Mouse (Mus musculus): ENCODE results near the gene Crygs. TPM values are rescaled to one million over a fixed set of nuclear protein-coding genes. Genes with fewer than 3 reads are reported as not detected.

The Crygs gene
- total and polyA plus RNA-seq, 3 experiments = not detected

- no peak for DNase-seq (ENCODE audit: extremely low read depth)
- H3K27ac ChIP-seq (ENCODE audit: insufficient read depth, low read depth) = no peak overlapping the region
- dilution Hi-C loops (cut with MboI; ENCODE audit: extremely low pct_ligation_motif_present, extremely low pct_unique_long_range_greater_than_20kb, low sequenced_read_pairs) (no loop called here), in situ Hi-C loops (cut with MboI; ENCODE audit: low pct_ligation_motif_present, low pct_unique_long_range_greater_than_20kb, low sequenced_read_pairs) (no loop called here)
- no peaks in the 10 kb centered on the region for H3K4me1 ChIP-seq (ENCODE audit: control insufficient read depth in 1 of 2, insufficient read depth in 2 of 2)
- peaks cover 16 to 69% of the 10 kb centered on the region in 2 experiments for H3K36me3 ChIP-seq (replicated peaks in 1 of 2; ENCODE audit: control insufficient read depth in 1 of 2, insufficient read depth in 1 of 2, low read length in 1 of 2)
- TF ChIP-seq NRF1 (IDR thresholded peaks at IDR 0.05; ENCODE audit: low read depth, low read length) (no peak), JUND (conservative IDR thresholded peaks at IDR 0.05; ENCODE audit: low read depth, low read length) (no peak), JUN (IDR thresholded peaks at IDR 0.05; ENCODE audit: insufficient read depth, low read depth, low read length) (no peak), ZMIZ1 (IDR thresholded peaks at IDR 0.05; ENCODE audit: low read depth, low read length) (no peak), MAFK (IDR thresholded peaks at IDR 0.05; ENCODE audit: insufficient replicate concordance, low read length) (no peak), SIN3A (IDR thresholded peaks at IDR 0.05; ENCODE audit: low read length) (no peak), CHD1 (IDR thresholded peaks at IDR 0.05; ENCODE audit: low read depth, low read length) (no peak), RCOR1 (conservative IDR thresholded peaks at IDR 0.05; ENCODE audit: low read depth, low read length) (no peak), GABPA (IDR thresholded peaks at IDR 0.05; ENCODE audit: insufficient replicate concordance, low read depth, low read length) (no peak), TBP (conservative IDR thresholded peaks at IDR 0.05; ENCODE audit: low read depth, low read length) (no peak), POLR2A (IDR thresholded peaks at IDR 0.05; ENCODE audit: low read depth, low read length) (no peak), RAD21 (IDR thresholded peaks at IDR 0.05; ENCODE audit: low read depth, low read length) (no peak), E2F4 (IDR thresholded peaks at IDR 0.05; ENCODE audit: insufficient replicate concordance, low read depth, low read length) (no peak), USF2 (conservative IDR thresholded peaks at IDR 0.05; ENCODE audit: low read depth, low read length) (no peak), ZC3H11A (IDR thresholded peaks at IDR 0.05; ENCODE audit: low read depth, low read length) (no peak), BHLHE40 (IDR thresholded peaks at IDR 0.05; ENCODE audit: low read depth, low read length) (no peak), MEF2A (IDR thresholded peaks at IDR 0.05; ENCODE audit: borderline replicate concordance, low read depth, low read length) (no peak)
- no peaks in the 10 kb centered on the region for H3K79me2 ChIP-seq (replicated peaks; ENCODE audit: control insufficient read depth, extremely low read depth, insufficient read depth, poor library complexity, severe bottlenecking)
- no peaks in the 10 kb centered on the region for H3K27me3 ChIP-seq (replicated peaks)
- H3K4me2 ChIP-seq (ENCODE audit: insufficient read depth, low read depth, poor library complexity, severe bottlenecking) = no peak overlapping the region
- no peak overlapping the region for H3K9ac ChIP-seq (ENCODE audit: insufficient read depth, low read depth)
- no peak overlapping the region for H3K4me3 ChIP-seq (replicated peaks in 1 of 3; ENCODE audit: low read depth in 2 of 3, low read length in 2 of 3, poor library complexity in 1 of 3)
- H3K9me3 ChIP-seq (replicated peaks; ENCODE audit: low read length) = no peaks in the 10 kb centered on the region
These were observed 34.1 kb upstream of the Crygs start for GRCm38 (mm10) chr16:22845481-22845880.

- no peak for TF ChIP-seq PAX5 (IDR thresholded peaks at IDR 0.05; ENCODE audit: low read length)
- no peak for TF ChIP-seq IRF4 (IDR thresholded peaks at IDR 0.05; ENCODE audit: low read depth, low read length)
- TF ChIP-seq MEF2A (IDR thresholded peaks at IDR 0.05; ENCODE audit: borderline replicate concordance, low read depth, low read length) = no peak
- TF ChIP-seq ZKSCAN1 (IDR thresholded peaks at IDR 0.05; ENCODE audit: borderline replicate concordance, low read depth, low read length) = no peak
- TF ChIP-seq BHLHE40 (IDR thresholded peaks at IDR 0.05; ENCODE audit: low read depth, low read length) = no peak
- no peak for TF ChIP-seq POLR2AphosphoS2 (IDR thresholded peaks at IDR 0.05; ENCODE audit: low read depth, low read length)
- no peak for TF ChIP-seq TCF12 (IDR thresholded peaks at IDR 0.05; ENCODE audit: low read depth, low read length)
- TF ChIP-seq MAX (IDR thresholded peaks at IDR 0.05; ENCODE audit: low read length) = no peak
- TF ChIP-seq SIN3A (IDR thresholded peaks at IDR 0.05; ENCODE audit: low read length) = no peak
- no peak for TF ChIP-seq USF2 (conservative IDR thresholded peaks at IDR 0.05; ENCODE audit: low read depth, low read length)
- TF ChIP-seq MAFK (IDR thresholded peaks at IDR 0.05; ENCODE audit: insufficient replicate concordance, low read length) = no peak
- no peak for TF ChIP-seq EP300 (IDR thresholded peaks at IDR 0.05; ENCODE audit: low read length)
- no peak for TF ChIP-seq CTCF (conservative IDR thresholded peaks at IDR 0.05 in 1 of 2, IDR thresholded peaks at IDR 0.05 in 1 of 2; ENCODE audit: low read depth in 2 of 2, low read length in 2 of 2)
- no peak for TF ChIP-seq ZNF384 (IDR thresholded peaks at IDR 0.05; ENCODE audit: low read depth, low read length)
- no peak for TF ChIP-seq SMC3 (IDR thresholded peaks at IDR 0.05; ENCODE audit: low read depth, low read length)
- no peak for TF ChIP-seq GABPA (IDR thresholded peaks at IDR 0.05; ENCODE audit: insufficient replicate concordance, low read depth, low read length)
- Histone ChIP-seq H3K27me3 (replicated peaks) (no peaks in the 10 kb centered on the region), H3K9ac (ENCODE audit: insufficient read depth, low read depth) (no peak overlapping the region), H3K36me3 (replicated peaks in 1 of 2; ENCODE audit: control insufficient read depth in 1 of 2, insufficient read depth in 1 of 2, low read length in 1 of 2) (peaks cover 22 to 69% of the 10 kb centered on the region in 2 experiments), H3K4me1 (ENCODE audit: control insufficient read depth in 1 of 2, insufficient read depth in 2 of 2) (no peaks in the 10 kb centered on the region), H3K4me3 (replicated peaks in 1 of 3; ENCODE audit: low read depth in 2 of 3, low read length in 2 of 3, poor library complexity in 1 of 3) (no peak overlapping the region), H3K79me2 (replicated peaks; ENCODE audit: control insufficient read depth, extremely low read depth, insufficient read depth, poor library complexity, severe bottlenecking) (no peaks in the 10 kb centered on the region), H3K4me2 (ENCODE audit: insufficient read depth, low read depth, poor library complexity, severe bottlenecking) (no peak overlapping the region), H3K9me3 (replicated peaks; ENCODE audit: low read length) (no peaks in the 10 kb centered on the region), H3K27ac (ENCODE audit: insufficient read depth, low read depth) (no peak overlapping the region)
- DNase-seq (ENCODE audit: extremely low read depth) = no peak
- dilution Hi-C loops (cut with MboI; ENCODE audit: extremely low pct_ligation_motif_present, extremely low pct_unique_long_range_greater_than_20kb, low sequenced_read_pairs) (no loop called here), in situ Hi-C loops (cut with MboI; ENCODE audit: low pct_ligation_motif_present, low pct_unique_long_range_greater_than_20kb, low sequenced_read_pairs) (no loop called here)
These were observed 33.5 kb upstream of the Crygs start for GRCm38 (mm10) chr16:22844834-22845233.

Data from CH12.LX (cell line).